In genomic region chr11:87126824-87127816, GRCm38 (mm10) we compare ENCODE assay signal across 8 mouse cellular contexts. TPM values are rescaled to one million over a fixed set of nuclear protein-coding genes. Genes with fewer than 3 reads are reported as not detected.
DNase-seq lines count a peak whose midpoint lies in the region; ATAC-seq lines count a peak whose summit lies in the region.

Gene Trim37, plus strand, starts transcription at chr11:87127077.

- peak within 1 kb of the TSS; percentile 85 for H3K4me3 ChIP-seq in lung, embryonic 16.5 days (ENCODE audit: low read length)

- peaks cover 17% of the 10 kb centered on the region for H3K36me3 ChIP-seq in lung, embryonic 16.5 days (ENCODE audit: control insufficient read depth, insufficient read depth, low read length)

- H3K4me1 ChIP-seq in lung, embryonic 16.5 days (replicated peaks; ENCODE audit: control insufficient read depth, insufficient read depth, low read length) = peaks cover 14% of the 10 kb centered on the region

- DNase-seq in MEL-GATA-1-ER (ENCODE audit: extremely low read depth, low read depth) = peak; percentile 68
- peak; percentile 78 for DNase-seq in cerebellum, adult 8-10 months
- DNase-seq in forelimb bud, embryonic 11.5 days (ENCODE audit: low read depth, low spot score) = peak; percentile 89
- peak; percentile 59 for DNase-seq in layer of hippocampus, adult 9-10 months (ENCODE audit: low spot score)
- peak; percentile 53 for DNase-seq in ovary, postnatal 10 days (ENCODE audit: low spot score)
- peak; percentile 69 to 76 for DNase-seq in thymus, postnatal 10 days (ENCODE audit: low spot score in 2 of 2)

- H3K4me2 ChIP-seq in lung, embryonic 16.5 days (ENCODE audit: low read depth, low read length) = peak within 1 kb of the TSS; percentile 69

- WGBS in lung, embryonic 16.5 days = under 1% methylated on average over 82 of the region's 105 CpGs

- H3K27ac ChIP-seq in lung, embryonic 16.5 days (ENCODE audit: low read length) = peak within 1 kb of the TSS; percentile 85

- H3K9me3 ChIP-seq in lung, embryonic 16.5 days (ENCODE audit: control insufficient read depth, low read length) = no peaks in the 10 kb centered on the region

- ATAC-seq in hematopoietic stem cell, adult 5-6 weeks (replicated peaks in 1 of 2; ENCODE audit: insufficient read depth in 1 of 2, low FRiP score in 2 of 2, low TSS enrichment in 1 of 2, low read depth in 1 of 2, poor library complexity in 2 of 2, severe bottlenecking in 2 of 2) = peak; percentile 77 to 88
- peak; percentile 95 for ATAC-seq in lung, embryonic 16.5 days (ENCODE audit: low read depth)

- H3K27me3 ChIP-seq in lung, embryonic 16.5 days (ENCODE audit: control insufficient read depth, insufficient read depth, low read depth, low read length) = no peaks in the 10 kb centered on the region

- peak within 1 kb of the TSS; percentile 83 for H3K9ac ChIP-seq in lung, embryonic 16.5 days (ENCODE audit: low read length)

RNA-seq across cellular contexts. Expression of gene Trim37, which starts in this region (rescaled TPM):
- total RNA-seq in hematopoietic stem cell, adult 5-6 weeks (2017) = 64.2 and 74.6 TPM in 2 replicates
- polyA plus RNA-seq in lung, embryonic 16.5 days (2015; fragmentation: Nextera tagmentation; extraction: Ambion mirVana) = 26.8 and 28.3 TPM in 2 replicates

Comparison
In these comparisons a context has a peak if more than half of its experiments do, and no peak if none do; other contexts are left out.
1. Peak in every context shown above with its lines: DNase-seq, ATAC-seq, H3K4me3 ChIP-seq and H3K27ac ChIP-seq.